Mouse (Mus musculus): Measurements from ENCODE around the gene Actl10. TPM values are rescaled to one million over a fixed set of nuclear protein-coding genes. Genes with fewer than 3 reads are reported as not detected.

The Actl10 gene
- polyA plus RNA-seq, 1 experiment from 2014 or later: 0.36 TPM

- peak overlapping the region; percentile 33 for H3K4me2 ChIP-seq
- no peaks in the 10 kb centered on the region for H3K36me3 ChIP-seq (replicated peaks)
- H3K4me1 ChIP-seq: peaks cover 32% of the 10 kb centered on the region
- no peak overlapping the region for H3K9ac ChIP-seq
- ATAC-seq (replicated peaks): peak; percentile 47
- H3K4me3 ChIP-seq: no peak overlapping the region
- no peaks in the 10 kb centered on the region for H3K9me3 ChIP-seq
- no peak overlapping the region; the same call in 1 of the 2 replicates for H3K27ac ChIP-seq
- H3K27me3 ChIP-seq (replicated peaks): peaks cover 14% of the 10 kb centered on the region; the same call in 1 of the 2 replicates
- 26% methylated on average over 27 of the region's 27 CpGs for WGBS
Observed at GRCm38 (mm10) chr2:154552424-154552907, 890 bp downstream of the Actl10 start.

DNA sequence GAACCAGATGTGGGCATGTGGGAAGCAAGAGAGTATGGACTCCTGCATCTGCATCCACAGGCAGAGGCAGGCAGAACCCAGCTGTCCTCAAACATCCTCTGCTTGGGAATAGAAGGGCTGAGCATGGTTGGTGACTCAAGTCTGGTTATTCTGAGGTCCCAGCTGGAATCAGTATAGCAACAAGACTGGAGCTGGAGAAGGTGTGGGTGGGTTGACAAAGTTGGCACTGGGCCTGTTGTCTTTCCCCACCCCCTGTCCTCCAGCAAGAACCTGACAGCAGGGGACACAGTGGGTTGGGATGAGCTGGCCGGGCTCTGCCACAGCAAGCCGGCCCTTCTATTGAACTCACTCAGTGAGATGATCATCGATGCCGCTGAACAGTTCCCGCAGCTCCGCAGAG is 3.7 kb downstream of the Actl10 start:
- Histone ChIP-seq H3K4me1 (peaks cover 38% of the 10 kb centered on the region), H3K27ac (no peak overlapping the region), H3K9me3 (no peaks in the 10 kb centered on the region), H3K4me3 (no peak overlapping the region), H3K36me3 (replicated peaks) (no peaks in the 10 kb centered on the region), H3K4me2 (no peak overlapping the region), H3K27me3 (replicated peaks) (peaks cover 12% of the 10 kb centered on the region; the same call in 1 of the 2 replicates), H3K9ac (no peak overlapping the region)
- ATAC-seq (replicated peaks): no peak
- WGBS: 68% methylated on average over 6 of the region's 6 CpGs

- Histone ChIP-seq H3K9ac (no peak overlapping the region), H3K9me3 (no peaks in the 10 kb centered on the region), H3K27me3 (replicated peaks) (no peaks in the 10 kb centered on the region), H3K36me3 (replicated peaks) (no peaks in the 10 kb centered on the region), H3K27ac (no peak overlapping the region; the same call in 1 of the 2 replicates), H3K4me3 (no peak overlapping the region), H3K4me2 (0 out of 2 replicates have a peak overlapping the region, but pooled peaks have one; percentile 76), H3K4me1 (peaks cover 31% of the 10 kb centered on the region)
- 55% methylated on average over 5 of the region's 5 CpGs for WGBS
- no peak for ATAC-seq (replicated peaks)
Observed at GRCm38 (mm10) chr2:154557184-154557832, 5.7 kb downstream of the Actl10 start.

- Histone ChIP-seq H3K4me2 (peak within 1 kb of the TSS; percentile 76), H3K4me1 (peaks cover 25% of the 10 kb centered on the region), H3K36me3 (replicated peaks) (no peaks in the 10 kb centered on the region), H3K27ac (no peak within 1 kb of the TSS; the same call in 1 of the 2 replicates), H3K4me3 (peak within 1 kb of the TSS; percentile 43), H3K9ac (peak within 1 kb of the TSS; percentile 62), H3K27me3 (replicated peaks) (no peaks in the 10 kb centered on the region), H3K9me3 (no peaks in the 10 kb centered on the region)
- peak; percentile 81 for ATAC-seq (replicated peaks)
- WGBS: 4% methylated on average over 34 of the region's 34 CpGs
Observed at GRCm38 (mm10) chr2:154558264-154559039, 6.9 kb downstream of the Actl10 start, which contains the start of gene Necab3. TSS of gene Necab3 (minus strand) at chr2:154558890.

- Histone ChIP-seq H3K27me3 (replicated peaks) (no peaks in the 10 kb centered on the region), H3K4me1 (peaks cover 19% of the 10 kb centered on the region), H3K4me3 (no peak overlapping the region), H3K9me3 (no peaks in the 10 kb centered on the region), H3K9ac (no peak overlapping the region), H3K27ac (no peak overlapping the region), H3K4me2 (no peak overlapping the region), H3K36me3 (replicated peaks) (no peaks in the 10 kb centered on the region)
- no peak for ATAC-seq (replicated peaks)
- 91% methylated on average over 22 of the region's 22 CpGs for WGBS
Observed at GRCm38 (mm10) chr2:154563612-154564170, 12.1 kb downstream of the Actl10 start.

GRCm38 (mm10) chr2:154565562-154565961 is 14.0 kb downstream of the Actl10 start:
- no peak overlapping the region for H3K9ac ChIP-seq
- 71% methylated on average over 3 of the region's 3 CpGs for WGBS

GRCm38 (mm10) chr2:154566641-154567040 is 15.1 kb downstream of the Actl10 start:
- Histone ChIP-seq H3K9me3 (no peaks in the 10 kb centered on the region), H3K9ac (no peak overlapping the region), H3K27ac (no peak overlapping the region), H3K36me3 (replicated peaks) (no peaks in the 10 kb centered on the region), H3K4me3 (no peak overlapping the region), H3K4me2 (no peak overlapping the region), H3K4me1 (peaks cover 18% of the 10 kb centered on the region), H3K27me3 (replicated peaks) (no peaks in the 10 kb centered on the region)
- 50% methylated on average over 8 of the region's 8 CpGs for WGBS
- no peak for ATAC-seq (replicated peaks)

More at GRCm38 (mm10) chr2:154565562-154565961, 14.0 kb downstream of the Actl10 start:
- H3K36me3 ChIP-seq (replicated peaks): no peaks in the 10 kb centered on the region
- no peak overlapping the region for H3K4me3 ChIP-seq
- H3K9me3 ChIP-seq: no peaks in the 10 kb centered on the region
- H3K27me3 ChIP-seq (replicated peaks): no peaks in the 10 kb centered on the region
- no peak overlapping the region for H3K27ac ChIP-seq
- H3K4me1 ChIP-seq: peaks cover 18% of the 10 kb centered on the region
- no peak for ATAC-seq (replicated peaks)
- no peak overlapping the region for H3K4me2 ChIP-seq

DNA sequence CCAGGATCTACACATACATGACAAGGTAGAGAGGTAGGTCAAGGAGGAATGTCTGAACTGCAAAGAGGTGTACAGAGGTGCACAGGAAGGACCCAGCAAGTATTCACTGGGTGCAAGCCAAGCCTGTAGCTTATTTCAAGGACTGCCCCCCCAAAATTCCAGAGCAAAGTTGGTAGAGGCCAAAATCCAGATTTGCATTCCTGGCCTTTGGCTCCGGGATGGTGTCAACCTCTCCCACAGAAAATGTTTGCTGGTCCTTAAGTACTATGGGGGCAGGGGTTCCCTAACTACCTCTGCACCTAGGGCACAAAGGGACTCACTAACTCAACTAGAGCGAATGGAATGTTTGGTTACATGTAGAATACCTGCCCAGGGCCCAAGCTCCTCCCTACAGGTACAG is 16.2 kb downstream of the Actl10 start:
- Histone ChIP-seq H3K4me3 (no peak overlapping the region), H3K9me3 (no peaks in the 10 kb centered on the region), H3K4me1 (peaks cover 18% of the 10 kb centered on the region), H3K27me3 (replicated peaks) (no peaks in the 10 kb centered on the region), H3K9ac (no peak overlapping the region), H3K36me3 (replicated peaks) (no peaks in the 10 kb centered on the region), H3K4me2 (peak overlapping the region; percentile 98; the same call in 1 of the 2 replicates), H3K27ac (0 out of 2 replicates have a peak overlapping the region, but pooled peaks have one; percentile 37)
- 59% methylated on average over 2 of the region's 2 CpGs for WGBS
- ATAC-seq (replicated peaks): no peak

GRCm38 (mm10) chr2:154568329-154569070 is 16.9 kb downstream of the Actl10 start:
- Histone ChIP-seq H3K9me3 (no peaks in the 10 kb centered on the region), H3K4me2 (peak overlapping the region; percentile 98), H3K27me3 (replicated peaks) (no peaks in the 10 kb centered on the region), H3K4me3 (peak overlapping the region; percentile 68), H3K27ac (peak overlapping the region; percentile 37), H3K4me1 (peaks cover 18% of the 10 kb centered on the region), H3K36me3 (replicated peaks) (no peaks in the 10 kb centered on the region), H3K9ac (no peak overlapping the region)
- no peak for ATAC-seq (replicated peaks)
- 10% methylated on average over 10 of the region's 10 CpGs for WGBS

DNA sequence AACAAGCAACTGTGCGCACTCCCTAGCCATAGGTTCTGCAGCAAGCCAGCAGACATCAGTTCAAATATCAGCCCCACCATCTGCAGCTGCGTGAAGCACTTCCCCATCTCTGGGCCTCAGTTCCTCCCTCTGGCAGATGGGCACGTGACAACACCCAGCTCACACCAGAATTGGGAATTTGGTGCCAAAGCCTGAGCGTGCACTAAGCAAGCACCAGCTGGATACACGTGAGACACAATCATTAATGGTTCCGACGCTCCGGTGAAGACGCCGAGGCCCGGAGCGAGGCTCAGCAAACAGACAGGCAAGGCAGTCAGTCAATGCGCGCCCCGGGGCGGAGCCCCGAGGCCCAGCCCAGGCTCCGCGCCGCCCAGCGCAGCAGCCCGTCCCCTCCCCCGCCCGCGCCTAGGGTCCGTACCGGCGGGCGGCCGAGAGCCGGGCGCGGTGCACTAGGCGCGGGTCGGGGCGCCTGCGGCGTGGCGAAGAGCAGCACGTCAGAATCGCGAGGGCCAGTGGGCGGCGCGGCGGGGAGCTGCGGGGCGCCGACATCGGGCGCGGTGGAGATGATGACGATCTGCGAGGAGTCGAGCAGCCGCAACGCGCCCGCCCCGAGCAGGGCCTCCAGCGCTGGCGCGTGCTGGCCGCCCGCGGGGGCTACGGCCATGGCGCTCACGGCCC is 17.6 kb downstream of the Actl10 start:
- peak; percentile 62 for ATAC-seq (replicated peaks)
- Histone ChIP-seq H3K36me3 (replicated peaks) (no peaks in the 10 kb centered on the region), H3K27me3 (replicated peaks) (no peaks in the 10 kb centered on the region), H3K27ac (peak overlapping the region; percentile 37), H3K4me2 (peak overlapping the region; percentile 98), H3K9me3 (no peaks in the 10 kb centered on the region), H3K4me1 (peaks cover 18% of the 10 kb centered on the region), H3K9ac (peak overlapping the region; percentile 29; the same call in 1 of the 2 replicates), H3K4me3 (peak overlapping the region; percentile 68)
- 0% methylated on average over 44 of the region's 70 CpGs for WGBS

GRCm38 (mm10) chr2:154569836-154570286 is 18.3 kb downstream of the Actl10 start, which contains the start of gene E2f1:
TSS of gene E2f1 (minus strand) at chr2:154569892.
- H3K4me1 ChIP-seq: peaks cover 18% of the 10 kb centered on the region

More at GRCm38 (mm10) chr2:154569836-154570286, 18.3 kb downstream of the Actl10 start, which contains the start of gene E2f1:
- peak; percentile 99 for ATAC-seq (replicated peaks)
- Histone ChIP-seq H3K27me3 (replicated peaks) (no peaks in the 10 kb centered on the region), H3K4me2 (peak within 1 kb of the TSS; percentile 98), H3K27ac (peak within 1 kb of the TSS; percentile 51), H3K36me3 (replicated peaks) (no peaks in the 10 kb centered on the region), H3K4me3 (peak within 1 kb of the TSS; percentile 68), H3K9ac (peak within 1 kb of the TSS; percentile 29), H3K9me3 (no peaks in the 10 kb centered on the region)
- WGBS: under 1% methylated on average over 30 of the region's 44 CpGs

Data from midbrain, embryonic 15.5 days (tissue).